Mouse (Mus musculus) CD4-positive naive resting alpha-beta T cell, adult 76 days (primary cell): ENCODE measurements around the gene Rpp14. TPM values are rescaled to one million over a fixed set of nuclear protein-coding genes. Genes with fewer than 3 reads are reported as not detected.

Source experiments
- total RNA-seq: library from RNA; stranded (reverse); gene quantifications from one replicate; pipeline ENCODE4 v1.2.4, GENCODE M21; 2023

Rpp14 gene
- total RNA-seq: 12.8 TPM

GRCm38 (mm10) chr14:8080165-8080679 lies at the start of gene Rpp14:
TSS of gene Rpp14 (plus strand) at chr14:8080367.

DNA sequence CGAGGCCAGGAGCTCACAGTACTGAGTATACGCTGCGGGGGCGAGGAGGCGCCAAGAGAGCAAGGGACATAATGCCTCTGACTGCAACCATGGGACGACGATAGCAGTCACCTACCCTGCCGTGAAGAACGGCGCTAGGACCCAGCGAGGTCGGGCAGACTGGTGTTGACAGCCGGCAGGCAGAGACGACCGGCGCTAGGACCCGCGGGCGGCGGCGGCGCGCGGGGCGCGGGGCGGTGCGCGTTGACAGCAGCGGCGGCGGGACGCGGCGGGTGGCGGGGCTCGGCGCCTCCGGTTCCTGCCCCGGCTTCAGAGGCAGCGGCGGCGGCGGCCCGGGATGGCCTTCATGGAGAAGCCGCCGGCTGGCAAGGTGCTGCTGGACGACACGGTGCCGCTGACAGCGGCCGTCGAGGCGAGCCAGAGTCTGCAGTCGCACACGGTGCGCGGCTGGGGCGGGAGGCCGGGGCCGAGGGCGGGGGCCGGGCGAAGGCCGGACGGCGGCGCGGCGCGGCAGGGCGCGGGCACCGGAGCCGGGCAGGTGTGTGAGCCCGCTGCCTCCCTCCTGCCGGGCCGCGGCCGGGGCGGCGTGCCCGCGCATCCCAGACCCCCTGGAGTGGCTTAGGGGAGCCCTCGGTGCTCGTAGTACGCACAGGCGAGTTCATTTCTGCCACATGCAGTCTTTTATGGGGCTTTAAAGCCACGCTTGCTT lies 18.0 kb downstream of the Rpp14 start, which contains the start of gene Pxk:
Gene Pxk (plus strand): TSS at position 234 of the 709 bp plus-strand sequence.

Other genes starting within 250 kb of the Rpp14 start
- gene Gm45521, start 123.1 kb upstream of the Rpp14 start, total RNA-seq: not detected
- gene Dnase1l3, start 85.8 kb upstream of the Rpp14 start, total RNA-seq: 6.6 TPM
- gene Abhd6, start 77.5 kb upstream of the Rpp14 start, total RNA-seq: 10.3 TPM
- 60.7 TPM for gene Pxk, start 17.8 kb downstream of the Rpp14 start, total RNA-seq
- gene Pdhb, start 92.7 kb downstream of the Rpp14 start, total RNA-seq: 147 TPM
- 12.8 TPM for gene Kctd6, start 133.8 kb downstream of the Rpp14 start, total RNA-seq
- not detected for gene Acox2, start 179.0 kb downstream of the Rpp14 start, total RNA-seq
- gene Fam107a, start 237.7 kb downstream of the Rpp14 start, total RNA-seq: not detected